Mouse (Mus musculus) right cerebral cortex, postnatal 36 days (tissue): ENCODE measurements around the gene Gm7945.
"Not testable (repeated sequence)": the region's sequence is repeated elsewhere in the genome, so short reads cannot be mapped to it uniquely, and the experiment has no call there.

Experiments used
- DNase-seq, 2 experiments: peaks; one replicate each; pipeline ENCODE4 v3.0.0; 2022; ENCODE audit warnings: low spot score in 2 of 2, mixed read lengths in 1 of 2

The Gm7945 gene

DNA sequence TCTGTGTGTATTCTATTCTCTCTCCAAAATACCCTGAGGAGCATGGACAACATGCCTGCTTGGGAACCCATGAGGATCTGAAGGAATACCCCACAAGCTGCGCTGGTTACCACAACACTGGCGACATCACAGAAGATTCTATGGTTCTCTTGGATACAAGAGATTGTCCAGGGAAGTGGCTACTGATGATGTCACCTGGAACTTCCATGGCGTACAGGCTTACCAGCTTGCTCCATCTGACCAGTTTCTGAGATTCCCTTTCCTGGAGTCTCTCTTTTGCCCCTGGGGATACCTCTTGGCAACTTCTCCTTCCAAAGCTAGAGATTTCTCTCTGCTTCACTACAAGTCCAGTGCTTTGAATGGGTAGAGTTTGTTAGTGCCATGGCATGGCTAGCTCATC lies at the start of gene Gm7945:
Gene Gm7945, minus strand, starts transcription at position 101 of the 400 bp plus-strand sequence.
- DNase-seq: not testable (repeated sequence)

DNA sequence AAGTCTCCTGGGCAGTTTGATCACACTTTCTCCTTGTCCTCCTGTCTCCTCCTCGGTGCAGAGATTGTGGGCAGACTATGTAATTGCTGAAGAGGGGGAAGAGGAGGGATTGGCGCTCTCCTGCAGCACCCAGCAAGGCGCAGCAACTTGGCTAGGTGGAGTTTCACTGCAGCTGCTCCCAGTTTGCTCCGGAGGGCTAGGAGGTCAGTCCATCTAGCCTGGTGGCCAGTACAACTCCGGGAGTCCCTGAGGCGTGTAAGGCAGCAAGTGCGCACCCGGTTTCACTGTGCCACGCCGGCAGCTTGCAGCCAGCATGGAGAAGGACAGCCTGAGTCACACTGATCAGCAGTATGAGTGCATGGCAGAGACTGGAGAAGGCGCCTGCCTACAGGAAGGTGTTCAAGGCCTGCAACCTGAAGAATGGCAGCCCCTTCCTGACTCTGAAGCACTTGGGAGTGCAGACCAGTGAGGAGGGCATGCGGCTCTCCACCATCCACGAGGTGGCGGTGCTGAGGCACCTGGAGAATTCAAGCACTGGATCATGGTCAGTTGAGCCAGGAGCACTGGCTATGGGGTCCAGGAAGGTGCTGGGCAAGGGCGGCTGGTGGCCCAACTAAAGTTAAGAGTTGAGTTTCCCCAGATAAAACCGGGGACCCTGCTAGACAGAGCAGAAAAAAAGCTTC lies 39.4 kb upstream of the Gm7945 start:
- DNase-seq: peak in 1 of 2 experiments; percentile 1

GRCm38 (mm10) chr14:41424694-41425093 lies 38.5 kb upstream of the Gm7945 start:
- not testable (repeated sequence) for DNase-seq

DNA sequence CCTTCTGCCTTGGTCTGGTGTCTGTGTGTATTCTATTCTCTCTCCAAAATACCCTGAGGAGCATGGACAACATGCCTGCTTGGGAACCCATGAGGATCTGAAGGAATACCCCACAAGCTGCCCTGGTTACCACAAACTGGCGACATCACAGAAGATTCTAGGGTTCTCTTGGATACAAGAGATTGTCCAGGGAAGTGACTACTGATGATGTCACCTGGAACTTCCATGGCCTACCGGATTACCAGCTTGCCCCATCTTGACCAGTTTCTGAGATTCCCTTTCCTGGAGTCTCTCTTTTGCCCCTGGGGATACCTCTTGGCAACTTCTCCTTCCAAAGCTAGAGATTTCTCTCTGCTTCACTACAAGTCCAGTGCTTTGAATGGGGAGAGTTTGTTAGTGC lies 22.0 kb upstream of the Gm7945 start, which contains the start of gene Gm6482:
Gene Gm6482, minus strand, starts transcription at position 101 of the 400 bp plus-strand sequence.
- DNase-seq: not testable (repeated sequence)

DNA sequence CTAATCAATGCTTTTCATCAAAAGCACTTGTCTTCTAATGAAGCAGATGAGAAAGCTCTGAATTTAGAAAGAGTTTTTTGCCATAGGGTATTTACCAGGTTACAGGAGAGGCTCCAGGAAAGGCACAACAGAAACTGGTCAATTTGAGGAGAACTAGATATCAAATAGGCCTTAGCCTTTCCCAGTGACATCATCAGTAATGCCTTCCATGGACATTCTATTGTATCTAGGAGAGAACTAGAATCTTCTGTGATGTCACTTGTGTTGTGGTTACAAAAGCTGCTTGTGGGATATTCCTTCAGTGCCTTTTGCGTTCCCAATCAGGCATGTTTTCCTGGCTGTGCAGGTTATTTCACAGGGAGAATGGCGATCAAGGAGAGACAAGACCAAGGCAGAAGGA lies 37.9 kb downstream of the Gm7945 start, which contains the start of gene Gm5798:
Gene Gm5798, plus strand, starts transcription at position 301 of the 400 bp plus-strand sequence.
- not testable (repeated sequence) for DNase-seq
